Mouse (Mus musculus) heart, adult 9 months (tissue): ENCODE results near the gene Hdgf.
A peak's percentile ranks its signal among the peaks of the same experiment; 100 is the strongest.

Source experiments
- DNase-seq, 2 experiments: peaks; one replicate each; pipeline ENCODE4 v3.0.0; 2022; ENCODE audit warnings: low spot score in 2 of 2

Gene Hdgf

GRCm38 (mm10) chr3:87909874-87910273 is 3.8 kb downstream of the Hdgf start:
- DNase-seq, result no peak

GRCm38 (mm10) chr3:87910573-87911141 is 4.5 kb downstream of the Hdgf start:
- DNase-seq, result peak; percentile 86 to 87

GRCm38 (mm10) chr3:87913491-87913890 is 7.4 kb downstream of the Hdgf start:
- DNase-seq, result no peak

- DNase-seq, result no peak
Measured at GRCm38 (mm10) chr3:87913891-87914290, 7.8 kb downstream of the Hdgf start.

GRCm38 (mm10) chr3:87916990-87917389 is 10.9 kb downstream of the Hdgf start:
- DNase-seq, result no peak

- DNase-seq, result no peak
Measured at GRCm38 (mm10) chr3:87918551-87918950, 12.4 kb downstream of the Hdgf start.

GRCm38 (mm10) chr3:87919336-87920108 is 13.4 kb downstream of the Hdgf start, which contains the start of gene Mrpl24:
Gene Mrpl24 (plus strand): TSS chr3:87919506.
- peak; percentile 90 for DNase-seq

GRCm38 (mm10) chr3:87920270-87920943 is 14.3 kb downstream of the Hdgf start:
- no peak for DNase-seq

- no peak for DNase-seq
Measured at GRCm38 (mm10) chr3:87924996-87925395, 18.9 kb downstream of the Hdgf start.

- no peak for DNase-seq
Measured at GRCm38 (mm10) chr3:87927452-87927851, 21.3 kb downstream of the Hdgf start.

GRCm38 (mm10) chr3:87929341-87930077 is 23.4 kb downstream of the Hdgf start:
- DNase-seq, result no peak

GRCm38 (mm10) chr3:87930078-87930795 is 24.1 kb downstream of the Hdgf start, which contains the start of the genes Isg20l2 and Rrnad1:
Gene Isg20l2 (plus strand): TSS chr3:87930314.
Gene Rrnad1 (minus strand): TSS chr3:87930717.
- DNase-seq, result peak; percentile 96

- DNase-seq, result no peak
Measured at GRCm38 (mm10) chr3:87934026-87934425, 27.9 kb downstream of the Hdgf start.

GRCm38 (mm10) chr3:87934501-87934900 is 28.4 kb downstream of the Hdgf start:
- DNase-seq, result no peak

- DNase-seq, result no peak
Measured at GRCm38 (mm10) chr3:87935201-87935600, 29.1 kb downstream of the Hdgf start.

- peak in 1 of 2 experiments; percentile 56 for DNase-seq
Measured at GRCm38 (mm10) chr3:87935776-87936175, 29.7 kb downstream of the Hdgf start.

GRCm38 (mm10) chr3:87940611-87941010 is 34.5 kb downstream of the Hdgf start:
- no peak for DNase-seq

- DNase-seq, result no peak
Measured at GRCm38 (mm10) chr3:87942471-87942870, 36.4 kb downstream of the Hdgf start.

GRCm38 (mm10) chr3:87943586-87943985 is 37.5 kb downstream of the Hdgf start:
- no peak for DNase-seq

GRCm38 (mm10) chr3:87944838-87945600 is 38.9 kb downstream of the Hdgf start:
- DNase-seq, result peak in 1 of 2 experiments; percentile 21
